Mouse (Mus musculus) lung, postnatal 10 days (tissue): ENCODE results near the gene Itgal.
"Not testable (repeated sequence)": the region's sequence is repeated elsewhere in the genome, so short reads cannot be mapped to it uniquely, and the experiment has no call there.

ENCODE experiments used
- DNase-seq: peaks from one replicate; pipeline ENCODE4 v3.0.0; 2021

Itgal gene

GRCm38 (mm10) chr7:127296098-127296497 lies at the start of gene Itgal:
TSS of gene Itgal (plus strand) at chr7:127296260.
- no peak for DNase-seq

- not testable (repeated sequence) for DNase-seq
Observed at GRCm38 (mm10) chr7:127250511-127250910, 45.5 kb upstream of the Itgal start.

GRCm38 (mm10) chr7:127252414-127252813 lies 43.6 kb upstream of the Itgal start:
- peak; percentile 36 for DNase-seq

GRCm38 (mm10) chr7:127253341-127253740 lies 42.7 kb upstream of the Itgal start:
- DNase-seq, result no peak

GRCm38 (mm10) chr7:127253821-127254769 lies 42.0 kb upstream of the Itgal start:
- peak; percentile 96 for DNase-seq

GRCm38 (mm10) chr7:127255008-127255407 lies 41.1 kb upstream of the Itgal start:
- DNase-seq, result no peak

- no peak for DNase-seq
Observed at GRCm38 (mm10) chr7:127255965-127256364, 40.1 kb upstream of the Itgal start.

GRCm38 (mm10) chr7:127256518-127256917 lies 39.5 kb upstream of the Itgal start:
- DNase-seq, result no peak

GRCm38 (mm10) chr7:127259186-127259905 lies 36.7 kb upstream of the Itgal start:
- DNase-seq, result no peak

- DNase-seq, result peak; percentile 99
Observed at GRCm38 (mm10) chr7:127260309-127261111, 35.5 kb upstream of the Itgal start, which contains the start of gene Dctpp1. TSS of gene Dctpp1 (minus strand) at chr7:127260709.

- DNase-seq, result peak; percentile 53
Observed at GRCm38 (mm10) chr7:127262218-127262961, 33.7 kb upstream of the Itgal start.

- no peak for DNase-seq
Observed at GRCm38 (mm10) chr7:127263526-127263925, 32.5 kb upstream of the Itgal start.

- no peak for DNase-seq
Observed at GRCm38 (mm10) chr7:127270256-127270655, 25.8 kb upstream of the Itgal start.

- DNase-seq, result no peak
Observed at GRCm38 (mm10) chr7:127270666-127271065, 25.4 kb upstream of the Itgal start.

GRCm38 (mm10) chr7:127271093-127271492 lies 25.0 kb upstream of the Itgal start:
- DNase-seq, result no peak

GRCm38 (mm10) chr7:127272566-127272965 lies 23.5 kb upstream of the Itgal start:
- no peak for DNase-seq

GRCm38 (mm10) chr7:127273118-127273923 lies 22.7 kb upstream of the Itgal start:
- DNase-seq, result peak; percentile 59

GRCm38 (mm10) chr7:127273925-127274789 lies 21.9 kb upstream of the Itgal start, which contains the start of gene Sephs2:
TSS of gene Sephs2 (minus strand) at chr7:127274055.
- peak; percentile 96 for DNase-seq

GRCm38 (mm10) chr7:127276519-127276961 lies 19.5 kb upstream of the Itgal start:
- DNase-seq, result no peak

GRCm38 (mm10) chr7:127278311-127278710 lies 17.7 kb upstream of the Itgal start:
- peak; percentile 74 for DNase-seq
